Mouse (Mus musculus): ENCODE measurements around the gene Slc35f1. TPM values are rescaled to one million over a fixed set of nuclear protein-coding genes. Genes with fewer than 3 reads are reported as not detected.

Gene Slc35f1
- total and polyA plus RNA-seq, 3 experiments = not detected

GRCm38 (mm10) chr10:53157740-53158139 lies 467.4 kb downstream of the Slc35f1 start:
- Histone ChIP-seq H3K9ac (ENCODE audit: control insufficient read depth, low read depth, low read length, poor library complexity, severe bottlenecking) (no peak overlapping the region), H3K4me3 (ENCODE audit: control insufficient read depth in 1 of 2, insufficient read depth in 1 of 2, low read depth in 2 of 2, low read length in 2 of 2) (no peak overlapping the region), H3K36me3 (ENCODE audit: control insufficient read depth in 1 of 2, insufficient read depth in 2 of 2, low read length in 2 of 2) (no peaks in the 10 kb centered on the region), H3K27ac (ENCODE audit: control insufficient read depth, low read depth, low read length) (no peak overlapping the region), H3K27me3 (ENCODE audit: control insufficient read depth in 1 of 2, insufficient read depth in 2 of 2, low read length in 2 of 2) (peaks cover 0 to 1% of the 10 kb centered on the region in 2 experiments; a peak in 2 of 4 replicates), H3K4me1 (ENCODE audit: control insufficient read depth in 1 of 2, insufficient read depth in 2 of 2, low read length in 2 of 2) (no peaks in the 10 kb centered on the region), H3K79me2 (ENCODE audit: control insufficient read depth, insufficient read depth, low read length, poor library complexity) (no peaks in the 10 kb centered on the region), H3K9me3 (replicated peaks; ENCODE audit: insufficient read depth, low read length) (no peaks in the 10 kb centered on the region)
- TF ChIP-seq POLR2AphosphoS5 (IDR thresholded peaks at IDR 0.05; ENCODE audit: borderline replicate concordance, low read depth, low read length) (no peak), MYB (IDR thresholded peaks at IDR 0.05; ENCODE audit: low read depth, low read length) (no peak), E2F4 (IDR thresholded peaks at IDR 0.05; ENCODE audit: borderline replicate concordance, low read depth, low read length) (no peak), UBTF (IDR thresholded peaks at IDR 0.05; ENCODE audit: borderline replicate concordance, insufficient read depth, low read depth, low read length) (no peak), ELF1 (IDR thresholded peaks at IDR 0.05; ENCODE audit: low read depth, low read length) (no peak), NRF1 (IDR thresholded peaks at IDR 0.05; ENCODE audit: insufficient read depth, low read depth, low read length, poor library complexity, severe bottlenecking) (no peak), POLR2A (IDR thresholded peaks at IDR 0.05; ENCODE audit: control insufficient read depth in 1 of 2, insufficient read depth in 1 of 2, low read depth in 1 of 2, low read length in 2 of 2, poor library complexity in 1 of 2) (no peak), GATA1 (IDR thresholded peaks at IDR 0.05; ENCODE audit: low read depth, low read length) (no peak), JUND (IDR thresholded peaks at IDR 0.05; ENCODE audit: low read depth, low read length) (no peak), ZNF384 (IDR thresholded peaks at IDR 0.05; ENCODE audit: low read depth, low read length) (no peak), ZKSCAN1 (IDR thresholded peaks at IDR 0.05; ENCODE audit: low read depth, low read length) (no peak), CHD1 (IDR thresholded peaks at IDR 0.05; ENCODE audit: low read depth, low read length) (no peak), NELFE (IDR thresholded peaks at IDR 0.05; ENCODE audit: low read depth, low read length) (no peak), USF1 (IDR thresholded peaks at IDR 0.05; ENCODE audit: low read depth, low read length) (no peak), RCOR1 (IDR thresholded peaks at IDR 0.05; ENCODE audit: low read depth, low read length) (no peak), USF2 (IDR thresholded peaks at IDR 0.05; ENCODE audit: borderline replicate concordance in 1 of 2, insufficient read depth in 1 of 2, low read depth in 1 of 2, low read length in 2 of 2) (no peak), BHLHE40 (IDR thresholded peaks at IDR 0.05; ENCODE audit: borderline replicate concordance, low read depth, low read length) (no peak)
- DNase-seq (ENCODE audit: low read depth, low spot score) = no peak

Measured in MEL (cell line).